Mouse (Mus musculus) C2C12 (cell line): Measurements from ENCODE around the gene Spata19.

ENCODE experiments used
- CEBPB ChIP-seq: IDR thresholded peaks from one replicate; pipeline ENCODE4 v1.6.1; 2011; ENCODE audit warnings: low read depth, mild to moderate bottlenecking, control low read depth, moderate library complexity
- CTCF ChIP-seq: IDR thresholded peaks from one replicate; pipeline ENCODE4 v1.5.1; 2011; ENCODE audit not compliant: control insufficient read depth, insufficient read depth, insufficient read length
- MYOD1 ChIP-seq: IDR thresholded peaks from one replicate; pipeline ENCODE4 v1.6.1; 2011; ENCODE audit warnings: low read depth; ENCODE audit not compliant: control insufficient read depth, insufficient read length

- TF ChIP-seq CTCF, result no peak
- TF ChIP-seq CEBPB, result no peak
- no peak for TF ChIP-seq MYOD1
These were observed 4.6 kb downstream of the Spata19 start for GRCm38 (mm10) chr9:27401169-27401568.
